Mouse (Mus musculus) NIH3T3 (cell line): Measurements from ENCODE around the gene Irs2.

Experiments
- DNase-seq: peaks from one replicate; pipeline ENCODE4 v3.0.0-alpha.2; 2012; ENCODE audit warnings: low read depth

The Irs2 gene

DNA sequence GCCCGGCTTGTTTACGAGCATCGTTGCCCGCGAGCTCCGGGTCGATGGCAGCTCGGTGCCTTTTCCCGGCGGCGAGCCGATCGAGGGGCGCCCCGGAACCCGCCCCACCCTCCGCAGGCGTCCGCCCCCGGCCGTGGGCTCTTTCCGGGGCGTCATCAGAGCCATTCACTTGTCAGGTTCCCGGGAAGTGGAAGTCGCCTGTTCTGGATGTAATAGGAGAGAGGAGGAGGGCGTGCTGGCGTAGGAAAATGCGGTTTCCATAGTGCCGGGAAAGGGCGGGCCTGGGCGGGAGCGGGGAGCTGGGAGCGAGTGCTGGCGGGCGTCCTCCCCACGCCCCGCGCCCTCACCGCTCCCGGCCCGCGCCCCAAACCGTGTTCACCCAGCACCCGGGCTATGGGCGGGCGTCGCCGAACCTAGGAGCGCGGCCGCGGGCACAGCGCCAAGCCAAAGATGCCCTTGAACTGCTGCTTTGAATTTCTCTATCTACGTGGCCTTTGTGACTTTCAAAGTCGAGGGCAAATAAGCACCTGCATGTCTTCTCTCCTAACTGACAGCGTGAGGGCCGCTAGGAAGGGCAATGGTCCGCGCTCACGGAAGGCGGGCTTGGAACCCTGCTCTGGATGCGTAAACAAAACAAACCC is 1.3 kb upstream of the Irs2 start:
- peak; percentile 91 for DNase-seq

GRCm38 (mm10) chr8:11008842-11009420 is 673 bp upstream of the Irs2 start:
- peak; percentile 98 for DNase-seq

GRCm38 (mm10) chr8:11007581-11008378 is 478 bp downstream of the Irs2 start:
- peak; percentile 77 for DNase-seq

- peak; percentile 95 for DNase-seq
These were observed 1.2 kb downstream of the Irs2 start for GRCm38 (mm10) chr8:11007001-11007580.

DNA sequence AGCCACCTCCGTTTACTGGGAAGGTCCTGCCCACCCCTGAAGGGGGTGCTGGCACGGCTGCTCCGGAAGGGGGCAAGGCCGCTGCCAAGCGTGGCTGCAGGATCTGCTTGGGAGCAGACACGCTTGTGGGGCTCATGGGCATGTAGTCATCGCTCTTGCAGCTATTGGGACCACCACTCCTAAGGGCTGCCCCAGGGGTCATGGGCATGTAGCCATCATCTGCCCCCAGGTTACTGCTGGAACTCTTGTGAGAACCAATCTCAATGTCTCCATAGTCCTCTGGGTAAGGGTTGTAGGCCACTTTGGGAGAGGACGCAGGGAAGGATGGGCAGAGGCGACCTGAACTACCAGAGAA is 2.0 kb downstream of the Irs2 start:
- DNase-seq = no peak

DNA sequence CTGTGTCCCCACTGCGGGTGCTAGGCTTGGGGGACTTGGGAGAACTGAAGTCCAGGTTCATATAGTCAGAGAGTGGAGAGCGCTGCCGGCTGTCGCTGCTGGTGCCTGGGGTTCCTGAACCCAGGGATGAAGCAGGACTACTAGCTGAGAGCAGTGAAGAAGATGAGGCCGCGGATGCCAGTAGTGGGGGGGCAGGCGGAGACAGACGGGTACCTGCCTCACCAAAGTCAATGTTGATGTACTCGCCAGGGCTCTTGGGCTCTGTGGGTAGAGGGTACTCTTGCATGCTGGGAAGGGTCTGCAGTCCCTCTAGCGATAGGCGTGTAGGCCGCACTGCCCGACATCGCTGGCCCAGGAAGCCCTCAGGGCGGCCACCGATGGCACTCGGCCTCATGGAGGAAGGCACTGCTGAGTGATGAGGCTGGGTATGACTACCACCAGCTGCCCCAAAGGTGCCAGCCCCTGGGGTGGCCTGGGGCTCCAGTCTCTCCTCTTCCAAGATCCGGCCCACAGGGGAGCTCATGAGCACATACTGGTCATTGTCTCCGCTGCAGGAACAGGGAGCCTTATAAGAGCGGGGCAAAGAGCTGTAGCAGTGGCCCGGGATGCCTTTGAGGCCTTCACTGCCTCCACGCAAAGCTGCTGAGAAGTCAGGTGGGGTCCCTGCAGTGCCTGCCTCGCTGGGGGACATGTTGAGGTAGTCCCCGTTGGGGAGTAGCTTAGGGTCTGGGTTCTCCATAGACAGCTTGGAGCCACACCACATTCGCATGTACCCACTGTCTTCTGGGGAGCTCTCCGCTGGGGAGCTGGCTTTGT is 2.6 kb downstream of the Irs2 start:
- DNase-seq = no peak

DNA sequence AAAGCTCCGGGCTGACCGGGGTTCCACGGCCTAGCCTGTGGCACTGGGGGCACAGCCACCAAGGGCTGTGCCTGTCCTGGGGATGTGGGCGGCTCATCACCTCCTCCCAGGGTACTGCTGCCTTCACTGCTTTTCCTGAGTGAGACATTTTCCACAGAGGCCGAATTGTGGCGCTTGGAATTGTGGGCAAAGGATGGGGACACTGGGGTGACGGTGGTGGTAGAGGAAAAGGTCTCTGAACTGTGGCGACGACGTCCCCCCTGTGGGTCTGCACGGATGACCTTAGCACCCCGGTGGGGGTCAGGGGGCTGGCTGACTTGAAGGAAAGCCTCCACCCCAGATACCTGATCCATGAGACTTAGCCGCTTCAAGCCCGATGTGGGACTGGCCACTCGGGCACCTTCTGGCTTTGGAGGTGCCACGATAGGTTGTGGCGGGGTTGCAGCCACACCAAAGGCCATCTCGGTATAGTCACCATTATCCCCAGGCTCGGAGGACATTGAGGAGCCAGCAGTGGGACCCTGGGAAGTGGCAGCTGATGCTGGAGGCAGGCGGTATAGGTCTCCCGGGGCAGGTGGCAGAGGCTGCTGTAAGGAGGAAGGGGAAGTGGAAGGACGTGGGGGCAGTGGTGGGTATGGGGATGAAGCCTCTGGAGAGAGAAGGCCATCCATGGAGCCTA is 3.3 kb downstream of the Irs2 start:
- no peak for DNase-seq

DNA sequence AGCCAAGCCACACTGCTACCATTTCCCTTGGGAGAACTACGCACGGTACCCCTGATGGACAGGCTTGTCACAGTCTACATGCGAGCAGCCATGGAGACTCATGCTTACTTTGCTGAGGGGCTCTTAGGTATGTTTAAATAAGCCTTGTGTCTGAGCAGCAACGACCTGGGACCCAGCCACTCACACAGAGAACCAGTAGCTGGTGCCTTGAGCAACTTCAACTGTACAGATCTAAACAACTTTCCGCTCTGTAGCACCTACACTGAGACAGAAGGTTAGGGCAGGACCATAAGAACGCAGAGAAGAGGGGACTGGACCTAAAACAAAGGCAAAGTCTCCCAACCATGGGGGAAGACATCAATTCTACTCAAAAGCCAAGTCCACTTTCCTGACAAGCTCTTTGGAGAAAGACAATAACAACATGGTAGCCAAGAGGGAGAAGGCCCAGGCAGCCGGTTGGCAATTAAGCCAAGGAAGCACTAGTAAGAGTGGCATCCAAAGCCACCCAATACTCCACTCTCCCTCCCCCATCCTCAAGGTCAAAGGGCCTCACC is 4.3 kb downstream of the Irs2 start:
- DNase-seq = no peak

DNA sequence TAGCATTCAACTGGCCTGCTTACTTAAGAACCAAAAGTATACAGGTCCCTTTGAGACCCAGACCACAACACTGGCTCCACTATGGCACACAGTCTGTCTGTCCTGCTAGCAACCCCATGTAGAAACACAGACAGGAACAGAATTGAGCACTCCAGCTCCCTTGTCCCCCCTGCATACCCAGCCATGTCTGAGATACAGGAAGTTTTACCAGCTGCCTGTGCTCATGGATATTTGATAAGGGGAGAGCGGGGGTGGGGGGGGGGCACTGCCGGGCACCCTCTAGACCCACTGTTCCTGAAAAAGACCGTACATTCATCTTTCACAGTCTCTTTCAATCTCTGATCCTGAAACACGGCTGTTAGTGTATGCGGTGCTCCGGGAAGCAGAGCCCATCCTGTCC is 5.0 kb downstream of the Irs2 start:
- DNase-seq = no peak

DNA sequence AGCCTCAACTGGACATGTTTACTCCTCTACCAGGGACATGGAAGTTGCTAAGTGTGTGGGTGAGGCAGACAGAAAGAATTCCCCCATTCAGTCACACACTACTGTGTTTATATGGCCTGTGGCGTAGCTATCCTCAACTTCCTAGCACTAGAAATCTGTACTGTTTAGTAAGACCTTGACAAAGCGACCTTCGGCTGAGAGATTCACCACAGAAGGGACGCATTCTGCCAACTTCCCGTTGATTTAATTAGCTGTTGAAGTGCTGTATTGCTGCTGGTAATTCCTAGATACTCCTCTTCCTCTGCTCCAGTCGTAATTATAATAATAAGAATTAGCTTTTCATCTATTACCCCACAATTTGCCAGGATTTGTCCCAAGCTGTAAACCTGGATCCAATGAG is 5.4 kb downstream of the Irs2 start:
- no peak for DNase-seq

DNA sequence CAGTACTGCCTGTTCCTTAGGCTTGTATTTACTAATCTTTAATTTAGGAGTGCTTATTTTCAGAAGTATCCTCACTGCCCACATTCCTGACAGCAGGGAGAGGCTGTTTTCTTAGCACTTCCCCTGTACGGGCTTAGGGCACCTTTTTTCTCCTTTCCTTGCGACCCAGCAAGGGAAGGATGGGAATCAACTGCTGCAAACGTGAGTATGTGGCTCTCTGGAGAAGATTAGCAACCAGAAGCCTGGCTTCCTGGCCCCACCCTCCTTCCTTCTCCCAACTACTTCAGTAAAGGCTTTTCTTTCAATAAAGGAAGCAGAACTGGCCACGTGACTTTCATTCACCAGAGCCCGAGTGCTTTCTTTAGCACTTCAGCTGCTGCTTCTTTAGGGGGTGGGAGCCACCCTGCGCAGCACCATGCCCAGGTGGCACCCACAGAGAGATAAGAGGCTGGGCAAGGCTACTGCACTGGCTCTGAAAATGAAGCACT is 7.2 kb downstream of the Irs2 start:
- DNase-seq = no peak

DNA sequence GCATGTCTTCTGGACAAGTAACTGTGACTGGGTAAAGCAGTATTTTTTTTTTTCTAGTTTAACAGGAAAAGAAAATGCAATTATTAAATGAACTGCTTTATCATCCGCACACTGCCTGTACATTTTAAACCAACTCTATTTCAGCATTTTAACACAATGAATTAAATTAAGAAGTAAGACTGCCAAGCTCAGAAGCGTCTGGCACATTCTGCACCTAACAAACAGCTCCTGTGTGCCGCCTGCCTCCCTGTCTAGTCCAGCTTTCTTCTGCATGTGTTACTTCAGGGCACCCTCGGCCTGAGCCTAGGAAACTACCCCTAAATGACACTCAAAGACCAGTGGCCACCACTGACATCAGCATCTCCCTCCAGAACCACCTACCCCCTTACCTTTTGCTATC is 8.7 kb downstream of the Irs2 start:
- DNase-seq = no peak

DNA sequence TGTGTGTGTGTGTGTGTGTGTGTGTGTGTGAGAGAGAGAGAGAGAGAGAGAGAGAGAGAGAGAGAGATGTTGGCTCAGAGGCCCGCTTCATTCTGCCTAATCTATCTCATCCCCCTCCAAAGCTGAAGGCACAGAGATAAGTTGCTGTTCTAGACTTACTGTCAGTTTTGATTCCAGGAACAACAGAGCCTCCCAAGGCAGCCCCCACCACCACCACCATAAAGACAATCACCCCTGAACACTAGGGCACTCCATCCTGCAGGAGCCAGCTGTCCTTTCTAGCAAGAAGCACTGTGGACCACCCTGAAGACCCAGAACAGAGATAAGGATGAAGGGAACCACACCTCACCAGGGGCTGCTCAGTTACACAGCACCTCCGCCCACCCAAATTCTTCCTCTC is 12.0 kb downstream of the Irs2 start:
- no peak for DNase-seq

DNA sequence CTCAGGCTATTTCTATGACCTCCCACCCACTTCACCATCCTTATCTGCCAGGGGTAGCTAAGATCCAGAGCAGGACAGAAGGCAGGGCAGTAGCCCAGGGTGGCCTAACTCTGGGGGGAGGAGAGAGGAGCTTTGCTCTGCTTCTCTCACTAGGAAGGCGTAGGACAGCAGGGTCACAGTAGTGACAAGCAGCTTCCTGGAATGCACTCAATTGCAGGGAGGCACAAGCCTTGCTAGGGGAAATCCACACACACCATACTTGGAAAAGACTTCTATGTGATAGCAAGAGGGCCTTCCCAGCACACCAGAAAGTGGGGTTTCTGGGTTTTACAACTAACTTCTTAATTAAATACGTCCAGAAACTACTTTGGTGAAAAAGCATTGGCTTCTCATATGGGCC is 12.5 kb downstream of the Irs2 start:
- DNase-seq = no peak

GRCm38 (mm10) chr8:10994390-10994954 is 13.8 kb downstream of the Irs2 start:
- DNase-seq = no peak

- DNase-seq = peak; percentile 94
These were observed 14.6 kb downstream of the Irs2 start for GRCm38 (mm10) chr8:10993582-10994216.

DNA sequence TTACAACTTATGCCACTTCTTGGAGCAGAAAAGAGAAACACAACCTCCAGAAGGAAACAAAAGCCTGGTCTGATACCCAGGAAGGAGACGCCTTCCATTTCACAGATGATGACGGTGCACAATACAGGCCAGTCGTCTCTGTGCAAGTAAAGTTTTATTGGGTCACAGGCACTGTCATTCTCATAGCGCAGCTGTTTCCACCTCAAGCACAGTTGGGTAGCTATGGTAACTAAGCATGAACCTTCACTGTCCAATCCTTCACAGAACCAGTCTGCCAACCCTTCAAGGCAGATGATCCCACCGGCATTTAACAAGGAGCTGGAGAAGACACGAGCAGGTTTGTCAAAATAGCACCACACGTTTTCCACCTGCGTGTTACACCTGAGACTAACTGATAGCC is 16.2 kb downstream of the Irs2 start:
- no peak for DNase-seq

GRCm38 (mm10) chr8:10991323-10991722 is 16.9 kb downstream of the Irs2 start:
- no peak for DNase-seq

DNA sequence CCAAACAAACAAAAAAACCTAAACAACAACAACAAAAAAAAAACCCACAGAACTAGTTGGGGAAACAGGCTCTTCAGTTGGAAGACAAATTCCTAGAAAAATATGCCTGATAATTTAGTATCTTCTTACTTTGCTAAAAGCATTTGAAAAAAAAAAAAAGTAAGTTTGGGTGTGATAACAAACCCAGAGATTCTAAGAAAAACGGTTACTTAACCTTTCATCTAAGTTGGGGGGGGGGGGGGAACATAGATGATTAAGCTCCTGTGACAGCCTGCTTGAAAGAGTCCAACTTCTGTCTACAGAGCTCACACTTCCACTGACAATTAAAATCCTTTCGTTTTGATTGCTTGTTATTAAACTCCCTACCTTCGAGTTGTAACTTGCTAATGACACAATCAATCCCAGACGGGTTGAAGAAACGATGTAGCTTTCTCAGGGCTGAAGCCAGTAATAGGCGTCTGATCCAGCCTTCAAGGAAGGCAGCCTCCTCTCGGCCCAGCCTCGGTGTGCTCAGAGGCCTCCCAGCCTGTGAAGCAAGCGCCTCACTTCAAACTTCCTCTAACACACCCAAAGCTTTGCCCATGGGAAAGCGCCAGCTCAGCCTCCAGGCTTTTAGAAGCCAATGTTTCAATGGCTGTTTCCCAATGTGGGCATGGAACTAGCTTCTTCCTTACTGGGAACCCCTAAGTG is 17.7 kb downstream of the Irs2 start:
- DNase-seq = peak; percentile 63

- no peak for DNase-seq
These were observed 18.3 kb downstream of the Irs2 start for GRCm38 (mm10) chr8:10989946-10990345.
